Mouse (Mus musculus) liver, adult 2 months (tissue): ENCODE data around the gene H2-M10.5. TPM values are rescaled to one million over a fixed set of nuclear protein-coding genes. Genes with fewer than 3 reads are reported as not detected.

ENCODE experiments used
- DNase-seq: peaks from one replicate; pipeline ENCODE4 v3.0.0-alpha.2; 2011; ENCODE audit warnings: low read depth, low spot score; ENCODE audit errors: extremely low read depth
- H3K27ac ChIP-seq: fragments of 200-500 bp; replicated peaks from 2 replicates; pipeline ENCODE4 v1.5.1; 2012; ENCODE audit warnings: low read depth, mild to moderate bottlenecking, control low read depth, inconsistent platforms, low read length; ENCODE audit not compliant: insufficient read depth
- H3K27me3 ChIP-seq: fragments of 200-500 bp; 2 replicates; pipeline ENCODE4 v1.6.1; 2012; ENCODE audit warnings: mild to moderate bottlenecking, moderate library complexity, low read length, inconsistent platforms; ENCODE audit not compliant: control insufficient read depth, insufficient read depth
- H3K36me3 ChIP-seq: fragments of 200-500 bp; 2 replicates; pipeline ENCODE4 v1.6.1; 2012; ENCODE audit warnings: low read length, inconsistent platforms; ENCODE audit not compliant: control insufficient read depth, insufficient read depth
- H3K4me1 ChIP-seq: fragments of 200-500 bp; 2 replicates; pipeline ENCODE4 v1.6.1; 2011; ENCODE audit warnings: low read length; ENCODE audit not compliant: control insufficient read depth, insufficient read depth
- H3K4me3 ChIP-seq: fragments of 200-500 bp; 2 replicates; pipeline ENCODE4 v1.5.1; 2011; ENCODE audit warnings: low read depth, mild to moderate bottlenecking, control low read depth, low read length, moderate library complexity; ENCODE audit not compliant: insufficient read depth
- H3K79me2 ChIP-seq: fragments of 200-500 bp; 2 replicates; pipeline ENCODE4 v1.6.1; 2012; ENCODE audit warnings: inconsistent platforms, mild to moderate bottlenecking, low read length, moderate library complexity; ENCODE audit not compliant: control insufficient read depth, insufficient read depth
- H3K9ac ChIP-seq: fragments of 200-500 bp; 2 replicates; pipeline ENCODE4 v1.6.1; 2012; ENCODE audit warnings: low read depth, mild to moderate bottlenecking, control low read depth, inconsistent platforms, low read length
- CTCF ChIP-seq: fragments of 200-500 bp; IDR thresholded peaks from 2 replicates; pipeline ENCODE4 v1.5.1; 2011; ENCODE audit warnings: low read depth, low read length, control low read depth
- POLR2A ChIP-seq: fragments of 200-500 bp; IDR thresholded peaks from 2 replicates; pipeline ENCODE4 v1.6.1; 2011; ENCODE audit warnings: low read length, control low read depth; ENCODE audit not compliant: insufficient read depth; ENCODE audit errors: extremely low read depth
- WGBS: fragments of 180-500 bp; shearing (Covaris S2); methylation state at CpG from one replicate; pipeline ENCODE4 v1.1.7; 2018; 5-methylcytosine and 5-hydroxymethylcytosine counted together
- polyA plus RNA-seq: library from polyadenylated mRNA; depleted of rRNA; stranded (reverse); fragments of >200 nt; gene quantifications from 2 replicates; pipeline ENCODE4 v1.2.3, GENCODE M21; 2012; rRNA removed
- total RNA-seq: library from RNA; depleted of rRNA; stranded (reverse); fragments of >200 nt; gene quantifications from 2 replicates; pipeline ENCODE4 v1.2.3, GENCODE M21; 2014; rRNA removed

Gene H2-M10.5
- total and polyA plus RNA-seq, 2 experiments, result not detected

DNA sequence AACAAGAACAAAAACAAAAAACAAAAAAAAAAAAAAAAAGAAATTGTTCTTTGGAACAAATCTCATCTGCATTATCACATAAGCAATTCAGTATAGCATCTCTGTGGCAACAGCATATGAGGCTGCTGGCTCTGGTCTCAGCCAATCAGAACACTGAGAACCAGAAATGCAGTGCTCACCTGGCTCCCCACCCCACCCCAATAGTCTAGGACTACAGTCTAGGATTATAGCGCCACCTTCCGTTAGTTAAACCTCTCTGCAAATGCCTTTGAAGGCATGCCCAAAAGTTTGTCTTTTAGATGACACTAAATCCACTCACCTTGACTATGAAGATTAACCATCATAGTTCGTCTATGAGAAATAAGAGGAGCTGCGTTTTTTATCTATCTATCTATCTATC lies 52.8 kb downstream of the H2-M10.5 start:
- Histone ChIP-seq H3K4me1 (peaks cover 2% of the 10 kb centered on the region; the same call in 1 of the 2 replicates), H3K27me3 (no peaks in the 10 kb centered on the region), H3K79me2 (no peaks in the 10 kb centered on the region), H3K27ac (no peak overlapping the region), H3K4me3 (no peak overlapping the region), H3K9ac (no peak overlapping the region), H3K36me3 (no peaks in the 10 kb centered on the region)
- DNase-seq, result peak; percentile 24
- TF ChIP-seq POLR2A, result no peak
- 0 out of 2 replicates have a peak, but pooled peaks have one; percentile 3 for TF ChIP-seq CTCF
- WGBS, result 24% methylated on average over 4 of the region's 4 CpGs

Other genes starting within 250 kb of the H2-M10.5 start
- not detected in 2 replicates for gene H2-M11, start 225.8 kb upstream of the H2-M10.5 start, total RNA-seq
- not detected in 2 replicates for gene H2-M11, start 225.8 kb upstream of the H2-M10.5 start, polyA plus RNA-seq
- not detected in 2 replicates for gene H2-M9, start 130.2 kb upstream of the H2-M10.5 start, total RNA-seq
- gene H2-M9, start 130.2 kb upstream of the H2-M10.5 start, polyA plus RNA-seq, result not detected in 2 replicates
- gene H2-M1, start 100.7 kb upstream of the H2-M10.5 start, total RNA-seq, result not detected in 2 replicates
- not detected in 2 replicates for gene H2-M1, start 100.7 kb upstream of the H2-M10.5 start, polyA plus RNA-seq
- not detected in 2 replicates for gene H2-M10.6, start 39.3 kb downstream of the H2-M10.5 start, total RNA-seq
- gene H2-M10.6, start 39.3 kb downstream of the H2-M10.5 start, polyA plus RNA-seq, result not detected in 2 replicates
- gene Trim26, start 64.2 kb downstream of the H2-M10.5 start, total RNA-seq, result 13.5 and 14.0 TPM in 2 replicates
- gene Trim26, start 64.2 kb downstream of the H2-M10.5 start, polyA plus RNA-seq, result 25.8 and 27.0 TPM in 2 replicates
- not detected in 2 replicates for gene Trim15, start 94.3 kb downstream of the H2-M10.5 start, total RNA-seq
- not detected in 2 replicates for gene Trim15, start 94.3 kb downstream of the H2-M10.5 start, polyA plus RNA-seq
- 0.07 TPM in 1 of 2 replicates, not detected in the other for gene Trim10, start 96.7 kb downstream of the H2-M10.5 start, total RNA-seq
- not detected in 2 replicates for gene Trim10, start 96.7 kb downstream of the H2-M10.5 start, polyA plus RNA-seq
- not detected in 2 replicates for gene Trim40, start 117.2 kb downstream of the H2-M10.5 start, total RNA-seq
- gene Trim40, start 117.2 kb downstream of the H2-M10.5 start, polyA plus RNA-seq, result 0.05 TPM in 1 of 2 replicates, not detected in the other
- gene Trim31, start 125.2 kb downstream of the H2-M10.5 start, total RNA-seq, result not detected in 2 replicates
- not detected in 2 replicates for gene Trim31, start 125.2 kb downstream of the H2-M10.5 start, polyA plus RNA-seq
- 3.5 and 4.4 TPM in 2 replicates for gene Rnf39, start 170.0 kb downstream of the H2-M10.5 start, total RNA-seq
- 8.8 and 11.9 TPM in 2 replicates for gene Rnf39, start 170.0 kb downstream of the H2-M10.5 start, polyA plus RNA-seq
- 24.2 and 26.6 TPM in 2 replicates for gene Ppp1r11, start 178.8 kb downstream of the H2-M10.5 start, total RNA-seq
- 36.8 and 37.7 TPM in 2 replicates for gene Ppp1r11, start 178.8 kb downstream of the H2-M10.5 start, polyA plus RNA-seq
- gene Znrd1, start 185.6 kb downstream of the H2-M10.5 start, total RNA-seq, result 14.2 and 14.8 TPM in 2 replicates
- 12.3 and 13.7 TPM in 2 replicates for gene Znrd1, start 185.6 kb downstream of the H2-M10.5 start, polyA plus RNA-seq
- gene Znrd1as, start 185.7 kb downstream of the H2-M10.5 start, total RNA-seq, result 9.6 and 11.9 TPM in 2 replicates
- gene Znrd1as, start 185.7 kb downstream of the H2-M10.5 start, polyA plus RNA-seq, result 2.5 and 2.6 TPM in 2 replicates
- gene 2410137M14Rik, start 208.3 kb downstream of the H2-M10.5 start, total RNA-seq, result not detected in 2 replicates
- gene 2410137M14Rik, start 208.3 kb downstream of the H2-M10.5 start, polyA plus RNA-seq, result not detected in 2 replicates
- gene H2-M5, start 216.6 kb downstream of the H2-M10.5 start, total RNA-seq, result not detected in 2 replicates
- gene H2-M5, start 216.6 kb downstream of the H2-M10.5 start, polyA plus RNA-seq, result not detected in 2 replicates
- gene Zfp57, start 228.3 kb downstream of the H2-M10.5 start, total RNA-seq, result 0.65 and 1.0 TPM in 2 replicates
- 0.26 and 0.59 TPM in 2 replicates for gene Zfp57, start 228.3 kb downstream of the H2-M10.5 start, polyA plus RNA-seq